Mouse (Mus musculus) brain, embryonic 14.5 days (tissue): ENCODE data around the gene Brd2.

Source experiments
- CTCF ChIP-seq: fragments of 200-500 bp; IDR thresholded peaks from 2 replicates; pipeline ENCODE4 v1.5.1; 2012; ENCODE audit warnings: inconsistent platforms, mild to moderate bottlenecking, moderate library complexity, borderline replicate concordance; ENCODE audit not compliant: insufficient read depth, insufficient read length; ENCODE audit errors: extremely low read depth
- POLR2A ChIP-seq: fragments of 200-500 bp; IDR thresholded peaks from 2 replicates; pipeline ENCODE4 v1.6.1; 2012; ENCODE audit warnings: mild to moderate bottlenecking, inconsistent platforms, borderline replicate concordance; ENCODE audit not compliant: poor library complexity, insufficient read depth, insufficient read length, severe bottlenecking; ENCODE audit errors: extremely low read depth

DNA sequence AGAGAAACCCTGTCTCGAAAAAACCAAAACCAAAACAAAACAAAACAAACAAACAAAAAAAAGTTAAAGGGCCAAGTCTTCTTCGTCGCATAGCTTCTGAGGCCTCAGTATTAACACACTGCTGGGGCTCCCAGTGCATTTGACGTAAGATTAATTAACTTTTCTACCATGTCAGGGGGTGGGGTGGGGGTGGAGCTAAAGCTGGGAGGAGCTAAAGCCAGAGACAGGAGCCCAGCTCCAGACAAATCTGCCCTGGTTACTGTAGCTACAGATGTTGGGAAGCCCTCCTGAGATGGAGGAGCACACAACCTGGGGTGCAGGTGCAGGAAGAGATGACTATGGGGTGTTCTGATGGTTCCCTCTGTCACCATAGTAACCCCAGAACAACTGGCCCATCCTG is 44.3 kb downstream of the Brd2 start:
- no peak for TF ChIP-seq POLR2A
- no peak for TF ChIP-seq CTCF
